Mouse (Mus musculus) cortical plate, adult 2 months (tissue): ENCODE measurements around the gene Sox10.

Experiments used
- CTCF ChIP-seq: fragments of 200-500 bp; IDR thresholded peaks from 2 replicates; pipeline ENCODE4 v1.5.1; 2011; ENCODE audit warnings: mild to moderate bottlenecking, control low read depth, low read length; ENCODE audit not compliant: insufficient read depth; ENCODE audit errors: extremely low read depth
- POLR2A ChIP-seq: fragments of 200-500 bp; IDR thresholded peaks from 2 replicates; pipeline ENCODE4 v1.6.1; 2011; ENCODE audit warnings: mild to moderate bottlenecking, low read length, control low read depth; ENCODE audit not compliant: insufficient read depth; ENCODE audit errors: extremely low read depth

DNA sequence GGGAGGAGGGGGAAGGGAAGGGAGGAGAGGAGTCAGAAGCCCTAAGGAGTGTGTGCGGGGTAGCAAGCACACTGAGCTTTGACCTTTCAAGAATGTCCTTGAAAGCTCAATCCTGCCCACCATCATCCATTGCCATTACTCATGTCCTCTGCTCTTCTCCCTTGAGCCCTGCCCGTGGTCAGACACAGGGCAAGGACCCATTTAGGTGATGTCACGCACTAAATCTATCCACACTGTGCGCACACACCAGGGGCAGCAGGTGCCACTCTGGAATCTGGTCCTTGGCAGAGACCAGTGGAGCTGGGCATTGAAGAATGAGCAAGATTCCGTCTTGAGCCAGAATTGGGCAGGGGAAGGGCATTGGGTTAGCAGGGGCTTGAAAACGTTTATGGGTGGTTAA is 43.2 kb upstream of the Sox10 start:
- TF ChIP-seq CTCF (no peak), POLR2A (no peak)
